Mouse (Mus musculus) hindbrain, embryonic 10.5 days (tissue): ENCODE measurements around the gene Txndc2. TPM values are rescaled to one million over a fixed set of nuclear protein-coding genes. Genes with fewer than 3 reads are reported as not detected.

Experiments used
- DNase-seq: peaks from one replicate; pipeline ENCODE4 v3.0.0-alpha.2; 2017; ENCODE audit warnings: low spot score
- H3K27ac ChIP-seq: fragments of 300-500 bp; sonication (generic); 2 replicates; pipeline ENCODE4 v1.5.1; 2016; ENCODE audit warnings: mild to moderate bottlenecking, moderate library complexity
- H3K27me3 ChIP-seq: fragments of 300-500 bp; sonication (generic); 2 replicates; pipeline ENCODE4 v1.6.1; 2016; ENCODE audit warnings: mild to moderate bottlenecking; ENCODE audit not compliant: poor library complexity, insufficient read depth, severe bottlenecking
- H3K36me3 ChIP-seq: fragments of 300-500 bp; sonication (generic); 2 replicates; pipeline ENCODE4 v1.6.1; 2016; ENCODE audit warnings: mild to moderate bottlenecking, moderate library complexity
- H3K4me1 ChIP-seq: fragments of 300-500 bp; sonication (generic); replicated peaks from 2 replicates; pipeline ENCODE4 v1.6.1; 2016; ENCODE audit warnings: mild to moderate bottlenecking
- H3K4me3 ChIP-seq: fragments of 300-500 bp; sonication (generic); 2 replicates; pipeline ENCODE4 v1.5.1; 2016; ENCODE audit warnings: mild to moderate bottlenecking, moderate library complexity
- H3K9me3 ChIP-seq: fragments of 300-500 bp; sonication (generic); 2 replicates; pipeline ENCODE4 v1.6.1; 2016; ENCODE audit warnings: mild to moderate bottlenecking, moderate library complexity
- WGBS: fragments of 180-500 bp; shearing (Covaris S2); methylation state at CpG from one replicate; pipeline ENCODE4 v1.1.7; 2016; 5-methylcytosine and 5-hydroxymethylcytosine counted together
- polyA plus RNA-seq: library from polyadenylated mRNA; unstranded; fragments of >200 nt; fragmentation: Nextera tagmentation; extraction: Ambion mirVana; gene quantifications from 2 replicates; pipeline ENCODE4 v1.2.1, GENCODE M21; 2016

Gene Txndc2
- polyA plus RNA-seq, 1 experiment from 2014 or later: 0.17 TPM

GRCm38 (mm10) chr17:65604892-65605291, 37.1 kb downstream of the Txndc2 start:
- H3K36me3 ChIP-seq: peaks cover 8% of the 10 kb centered on the region
- DNase-seq: no peak
- H3K27ac ChIP-seq: no peak overlapping the region
- no peaks in the 10 kb centered on the region for H3K27me3 ChIP-seq
- H3K4me3 ChIP-seq: no peak overlapping the region
- peaks cover 32% of the 10 kb centered on the region for H3K4me1 ChIP-seq
- H3K9me3 ChIP-seq: no peaks in the 10 kb centered on the region

GRCm38 (mm10) chr17:65604315-65604714, 37.7 kb downstream of the Txndc2 start:
- H3K36me3 ChIP-seq: peaks cover 3% of the 10 kb centered on the region; the same call in 1 of the 2 replicates
- DNase-seq: no peak
- no peak overlapping the region for H3K4me3 ChIP-seq
- peaks cover 27% of the 10 kb centered on the region for H3K4me1 ChIP-seq
- H3K27me3 ChIP-seq: no peaks in the 10 kb centered on the region
- no peak overlapping the region for H3K27ac ChIP-seq
- no peaks in the 10 kb centered on the region for H3K9me3 ChIP-seq

- no peak for DNase-seq
- no peak overlapping the region for H3K4me3 ChIP-seq
- H3K27me3 ChIP-seq: no peaks in the 10 kb centered on the region
- no peaks in the 10 kb centered on the region for H3K9me3 ChIP-seq
- H3K36me3 ChIP-seq: peaks cover 5% of the 10 kb centered on the region
- 92% methylated on average over 3 of the region's 3 CpGs for WGBS
- no peak overlapping the region for H3K27ac ChIP-seq
- no peaks in the 10 kb centered on the region; the same call in 1 of the 2 replicates for H3K4me1 ChIP-seq
Measured at GRCm38 (mm10) chr17:65597857-65598486, 44.0 kb downstream of the Txndc2 start.

- H3K4me1 ChIP-seq: no peaks in the 10 kb centered on the region; the same call in 1 of the 2 replicates
- H3K27ac ChIP-seq: no peak overlapping the region
- no peak for DNase-seq
- H3K4me3 ChIP-seq: no peak overlapping the region
- 96% methylated on average over 8 of the region's 8 CpGs for WGBS
- peaks cover 35% of the 10 kb centered on the region for H3K36me3 ChIP-seq
- no peaks in the 10 kb centered on the region for H3K27me3 ChIP-seq
- H3K9me3 ChIP-seq: no peaks in the 10 kb centered on the region
Measured at GRCm38 (mm10) chr17:65594687-65595086, 47.3 kb downstream of the Txndc2 start.

Other genes with a start within 250 kb of the Txndc2 start
- gene Tmem232, start 101.4 kb downstream of the Txndc2 start, polyA plus RNA-seq: 0.14 TPM in 1 of 2 replicates, not detected in the other
- 184 and 190 TPM in 2 replicates for gene Vapa, start 28.6 kb downstream of the Txndc2 start, polyA plus RNA-seq
- gene Rab31, start 130.6 kb upstream of the Txndc2 start, polyA plus RNA-seq: 60.8 and 63.2 TPM in 2 replicates
- gene Ppp4r1, start 140.4 kb upstream of the Txndc2 start, polyA plus RNA-seq: 51.0 and 59.6 TPM in 2 replicates
- 46.4 and 58.3 TPM in 2 replicates for gene Ralbp1, start 243.6 kb upstream of the Txndc2 start, polyA plus RNA-seq